Mouse (Mus musculus) limb, embryonic 13.5 days (tissue): ENCODE measurements around the gene Gins3. TPM values are rescaled to one million over a fixed set of nuclear protein-coding genes. Genes with fewer than 3 reads are reported as not detected.
"Not testable (repeated sequence)": the region's sequence is repeated elsewhere in the genome, so short reads cannot be mapped to it uniquely, and the experiment has no call there.

Experiments
- ATAC-seq: fragments of 200-750 bp; cut with Nextera tagmentation; 2 replicates; pipeline ENCODE4 v1.8.0; 2017; ENCODE audit warnings: low read depth, moderate number of reproducible peaks, moderate TSS enrichment; ENCODE audit not compliant: low FRiP score
- H3K27ac ChIP-seq: fragments of 300-500 bp; sonication (generic); 2 replicates; pipeline ENCODE4 v1.5.1; 2015; ENCODE audit warnings: inconsistent platforms, mild to moderate bottlenecking, moderate library complexity
- H3K27me3 ChIP-seq: fragments of 300-500 bp; sonication (generic); 2 replicates; pipeline ENCODE4 v1.6.1; 2015; ENCODE audit warnings: mild to moderate bottlenecking, inconsistent platforms
- H3K36me3 ChIP-seq: fragments of 300-500 bp; sonication (generic); 2 replicates; pipeline ENCODE4 v1.6.1; 2015; ENCODE audit warnings: inconsistent platforms, mild to moderate bottlenecking, moderate library complexity
- H3K4me1 ChIP-seq: fragments of 300-500 bp; sonication (generic); 2 replicates; pipeline ENCODE4 v1.6.1; 2015; ENCODE audit warnings: inconsistent platforms
- H3K4me2 ChIP-seq: fragments of 300-500 bp; sonication (generic); replicated peaks from 2 replicates; pipeline ENCODE4 v1.6.1; 2015; ENCODE audit warnings: inconsistent platforms, mild to moderate bottlenecking, moderate library complexity
- H3K4me3 ChIP-seq: fragments of 300-500 bp; sonication (generic); 2 replicates; pipeline ENCODE4 v1.5.1; 2015; ENCODE audit warnings: moderate library complexity, mild to moderate bottlenecking, inconsistent platforms
- H3K9ac ChIP-seq: fragments of 300-500 bp; sonication (generic); 2 replicates; pipeline ENCODE4 v1.6.1; 2015; ENCODE audit warnings: mild to moderate bottlenecking, inconsistent platforms
- H3K9me3 ChIP-seq: fragments of 300-500 bp; sonication (generic); 2 replicates; pipeline ENCODE4 v1.6.1; 2016; ENCODE audit warnings: inconsistent platforms
- WGBS: fragments of 180-500 bp; shearing (Covaris S2); methylation state at CpG from one replicate; pipeline ENCODE4 v1.1.7; 2015; 5-methylcytosine and 5-hydroxymethylcytosine counted together
- polyA plus RNA-seq: library from polyadenylated mRNA; unstranded; fragments of >200 nt; fragmentation: Nextera tagmentation; extraction: Ambion mirVana; gene quantifications from 2 replicates; pipeline ENCODE4 v1.2.1, GENCODE M21; 2015

The Gins3 gene
- polyA plus RNA-seq, 1 experiment from 2014 or later: 28.0 TPM

- not testable (repeated sequence) for H3K36me3 ChIP-seq, H3K4me3 ChIP-seq, H3K27me3 ChIP-seq, H3K27ac ChIP-seq, H3K4me2 ChIP-seq, H3K4me1 ChIP-seq, H3K9me3 ChIP-seq, H3K9ac ChIP-seq, ATAC-seq
- 25% methylated on average over 4 of the region's 5 CpGs for WGBS
Measured at GRCm38 (mm10) chr8:95606509-95606908, 26.7 kb upstream of the Gins3 start.

GRCm38 (mm10) chr8:95607210-95607609, 26.0 kb upstream of the Gins3 start:
- Histone ChIP-seq H3K36me3 (no peaks in the 10 kb centered on the region), H3K27ac (no peak overlapping the region), H3K4me1 (no peaks in the 10 kb centered on the region), H3K9ac (peak overlapping the region; percentile 39; the same call in 1 of the 2 replicates), H3K27me3 (peaks cover 13% of the 10 kb centered on the region; the same call in 1 of the 2 replicates), H3K4me3 (no peak overlapping the region), H3K9me3 (no peaks in the 10 kb centered on the region), H3K4me2 (no peak overlapping the region)
- 49% methylated on average over 9 of the region's 9 CpGs for WGBS
- ATAC-seq: 0 out of 2 replicates have a peak, but pooled peaks have one; percentile 51

GRCm38 (mm10) chr8:95609406-95609805, 23.8 kb upstream of the Gins3 start:
- Histone ChIP-seq H3K27me3 (peaks cover 22% of the 10 kb centered on the region), H3K9ac (no peak overlapping the region), H3K4me3 (no peak overlapping the region), H3K4me1 (no peaks in the 10 kb centered on the region), H3K36me3 (no peaks in the 10 kb centered on the region), H3K9me3 (no peaks in the 10 kb centered on the region), H3K27ac (no peak overlapping the region), H3K4me2 (no peak overlapping the region)
- no peak for ATAC-seq
- 84% methylated on average over 5 of the region's 5 CpGs for WGBS

GRCm38 (mm10) chr8:95610749-95611148, 22.5 kb upstream of the Gins3 start:
- Histone ChIP-seq H3K9me3 (no peaks in the 10 kb centered on the region), H3K27me3 (peaks cover 22% of the 10 kb centered on the region), H3K9ac (no peak overlapping the region), H3K27ac (no peak overlapping the region), H3K4me1 (no peaks in the 10 kb centered on the region), H3K4me3 (no peak overlapping the region), H3K4me2 (no peak overlapping the region), H3K36me3 (no peaks in the 10 kb centered on the region)
- no peak for ATAC-seq
- WGBS: 84% methylated on average over 14 of the region's 14 CpGs

GRCm38 (mm10) chr8:95611769-95612168, 21.5 kb upstream of the Gins3 start:
- no peak overlapping the region for H3K27ac ChIP-seq
- no peak overlapping the region for H3K4me3 ChIP-seq
- H3K36me3 ChIP-seq: no peaks in the 10 kb centered on the region
- peaks cover 22% of the 10 kb centered on the region for H3K27me3 ChIP-seq
- ATAC-seq: no peak
- 60% methylated on average over 5 of the region's 5 CpGs for WGBS
- H3K9me3 ChIP-seq: no peaks in the 10 kb centered on the region
- H3K9ac ChIP-seq: no peak overlapping the region
- peak overlapping the region; percentile 25; the same call in 1 of the 2 replicates for H3K4me2 ChIP-seq
- no peaks in the 10 kb centered on the region for H3K4me1 ChIP-seq

- no peak for ATAC-seq
- Histone ChIP-seq H3K36me3 (no peaks in the 10 kb centered on the region), H3K9ac (no peak overlapping the region), H3K4me2 (no peak overlapping the region), H3K4me3 (no peak overlapping the region), H3K4me1 (no peaks in the 10 kb centered on the region), H3K27ac (no peak overlapping the region), H3K27me3 (peaks cover 21% of the 10 kb centered on the region), H3K9me3 (no peaks in the 10 kb centered on the region)
- WGBS: 90% methylated on average over 7 of the region's 7 CpGs
Measured at GRCm38 (mm10) chr8:95616383-95616782, 16.9 kb upstream of the Gins3 start.

GRCm38 (mm10) chr8:95620046-95620445, 13.2 kb upstream of the Gins3 start:
- H3K27me3 ChIP-seq: peaks cover 10% of the 10 kb centered on the region
- no peak for ATAC-seq
- no peaks in the 10 kb centered on the region for H3K36me3 ChIP-seq
- no peak overlapping the region for H3K9ac ChIP-seq
- H3K4me1 ChIP-seq: no peaks in the 10 kb centered on the region
- H3K4me3 ChIP-seq: no peak overlapping the region
- no peak overlapping the region for H3K4me2 ChIP-seq
- WGBS: 87% methylated on average over 2 of the region's 2 CpGs
- H3K9me3 ChIP-seq: no peaks in the 10 kb centered on the region
- H3K27ac ChIP-seq: no peak overlapping the region

GRCm38 (mm10) chr8:95624833-95625232, 8.4 kb upstream of the Gins3 start:
- H3K4me1 ChIP-seq: no peaks in the 10 kb centered on the region
- 82% methylated on average over 2 of the region's 2 CpGs for WGBS
- no peak for ATAC-seq
- H3K4me2 ChIP-seq: no peak overlapping the region
- H3K27ac ChIP-seq: no peak overlapping the region
- no peaks in the 10 kb centered on the region for H3K9me3 ChIP-seq
- no peaks in the 10 kb centered on the region for H3K36me3 ChIP-seq
- H3K27me3 ChIP-seq: peaks cover 18% of the 10 kb centered on the region
- H3K4me3 ChIP-seq: no peak overlapping the region
- H3K9ac ChIP-seq: no peak overlapping the region

- Histone ChIP-seq H3K9me3 (no peaks in the 10 kb centered on the region), H3K36me3 (0 out of 2 replicates have a peak, but pooled peaks cover 2% of the 10 kb centered on the region), H3K9ac (no peak overlapping the region), H3K4me2 (peak overlapping the region; percentile 84), H3K4me3 (peak overlapping the region; percentile 83), H3K27me3 (peaks cover 6% of the 10 kb centered on the region; the same call in 1 of the 2 replicates), H3K27ac (no peak overlapping the region), H3K4me1 (peaks cover 9% of the 10 kb centered on the region)
- 81% methylated on average over 6 of the region's 6 CpGs for WGBS
- ATAC-seq: no peak; the same call in 1 of the 2 replicates
Measured at GRCm38 (mm10) chr8:95632840-95633239, 413 bp upstream of the Gins3 start.

- ATAC-seq: no peak
- 4% methylated on average over 6 of the region's 6 CpGs for WGBS
- Histone ChIP-seq H3K27me3 (peaks cover 3% of the 10 kb centered on the region; the same call in 1 of the 2 replicates), H3K9me3 (no peaks in the 10 kb centered on the region), H3K36me3 (peaks cover 7% of the 10 kb centered on the region; the same call in 1 of the 2 replicates), H3K9ac (peak overlapping the region; percentile 80), H3K4me2 (peak overlapping the region; percentile 84), H3K4me3 (peak overlapping the region; percentile 83), H3K27ac (no peak overlapping the region), H3K4me1 (peaks cover 9% of the 10 kb centered on the region)
Measured at GRCm38 (mm10) chr8:95634063-95634340, 749 bp downstream of the Gins3 start.

GRCm38 (mm10) chr8:95644942-95645341, 11.7 kb downstream of the Gins3 start:
- no peaks in the 10 kb centered on the region for H3K4me1 ChIP-seq
- H3K9ac ChIP-seq: no peak overlapping the region
- no peaks in the 10 kb centered on the region for H3K9me3 ChIP-seq
- H3K4me2 ChIP-seq: no peak overlapping the region
- no peak overlapping the region for H3K4me3 ChIP-seq
- H3K27me3 ChIP-seq: 0 out of 2 replicates have a peak, but pooled peaks cover 2% of the 10 kb centered on the region
- ATAC-seq: no peak
- 88% methylated on average over 2 of the region's 2 CpGs for WGBS
- peaks cover 24% of the 10 kb centered on the region for H3K36me3 ChIP-seq
- no peak overlapping the region for H3K27ac ChIP-seq

- Histone ChIP-seq H3K4me3 (no peak overlapping the region), H3K9ac (no peak overlapping the region), H3K9me3 (no peaks in the 10 kb centered on the region), H3K4me2 (no peak overlapping the region), H3K27ac (no peak overlapping the region), H3K27me3 (peaks cover 6% of the 10 kb centered on the region; the same call in 1 of the 2 replicates), H3K36me3 (peaks cover 17% of the 10 kb centered on the region), H3K4me1 (0 out of 2 replicates have a peak, but pooled peaks cover 4% of the 10 kb centered on the region)
- no peak for ATAC-seq
- 84% methylated on average over 3 of the region's 3 CpGs for WGBS
Measured at GRCm38 (mm10) chr8:95648251-95648650, 15.0 kb downstream of the Gins3 start.

- WGBS: 77% methylated on average over 5 of the region's 5 CpGs
- H3K27ac ChIP-seq: no peak overlapping the region
- no peak for ATAC-seq
- no peak overlapping the region for H3K9ac ChIP-seq
- peaks cover 6% of the 10 kb centered on the region; the same call in 1 of the 2 replicates for H3K27me3 ChIP-seq
- H3K4me2 ChIP-seq: no peak overlapping the region
- H3K4me1 ChIP-seq: 0 out of 2 replicates have a peak, but pooled peaks cover 4% of the 10 kb centered on the region
- no peaks in the 10 kb centered on the region for H3K9me3 ChIP-seq
- H3K4me3 ChIP-seq: no peak overlapping the region
- H3K36me3 ChIP-seq: no peaks in the 10 kb centered on the region
Measured at GRCm38 (mm10) chr8:95653351-95653750, 20.1 kb downstream of the Gins3 start.
